Mouse (Mus musculus) heart, embryonic 11.5 days (tissue): ENCODE measurements at regions not wholly inside any gene's neighbourhood (a gene's known extent, or its start where the extent isn't known, plus 50 kb on each side); places are given as distances from the start of the nearest gene placed in this dataset.

ENCODE experiments used
- ATAC-seq: fragments of 200-750 bp; cut with Nextera tagmentation; replicated peaks from 2 replicates; pipeline ENCODE4 v1.8.0; 2017; ENCODE audit warnings: moderate library complexity; ENCODE audit not compliant: insufficient number of reproducible peaks, low FRiP score, low TSS enrichment
- H3K27ac ChIP-seq: fragments of 300-500 bp; sonication (generic); 2 replicates; pipeline ENCODE4 v1.5.1; 2014; ENCODE audit warnings: mild to moderate bottlenecking, low read depth, low read length
- H3K27me3 ChIP-seq: fragments of 300-500 bp; sonication (generic); 2 replicates; pipeline ENCODE4 v1.6.1; 2014; ENCODE audit warnings: mild to moderate bottlenecking, low read length, mixed read lengths; ENCODE audit not compliant: control insufficient read depth, insufficient read depth
- H3K36me3 ChIP-seq: fragments of 300-500 bp; sonication (generic); 2 replicates; pipeline ENCODE4 v1.6.1; 2014; ENCODE audit warnings: mild to moderate bottlenecking, low read length, moderate library complexity, mixed read lengths; ENCODE audit not compliant: control insufficient read depth, insufficient read depth
- H3K4me1 ChIP-seq: fragments of 300-500 bp; sonication (generic); 2 replicates; pipeline ENCODE4 v1.6.1; 2014; ENCODE audit warnings: low read length; ENCODE audit not compliant: control insufficient read depth, insufficient read depth
- H3K4me2 ChIP-seq: fragments of 300-500 bp; sonication (generic); 2 replicates; pipeline ENCODE4 v1.6.1; 2014; ENCODE audit warnings: mild to moderate bottlenecking, moderate library complexity
- H3K4me3 ChIP-seq: fragments of 300-500 bp; sonication (generic); 2 replicates; pipeline ENCODE4 v1.5.1; 2014; ENCODE audit warnings: low read depth, low read length
- H3K9ac ChIP-seq: fragments of 300-500 bp; sonication (generic); 2 replicates; pipeline ENCODE4 v1.6.1; 2014; ENCODE audit warnings: mild to moderate bottlenecking, low read depth, low read length, moderate library complexity
- H3K9me3 ChIP-seq: fragments of 300-500 bp; sonication (generic); replicated peaks from 2 replicates; pipeline ENCODE4 v1.6.1; 2016; ENCODE audit warnings: low read length; ENCODE audit not compliant: control insufficient read depth
- WGBS: fragments of 180-500 bp; shearing (Covaris S2); extraction: QIAGEN DNeasy Blood & Tissue Kit; methylation state at CpG from one replicate; pipeline ENCODE4 v1.1.7; 2014; ENCODE audit not compliant: insufficient replicate concordance; 5-methylcytosine and 5-hydroxymethylcytosine counted together

- no peaks in the 10 kb centered on the region for H3K9me3 ChIP-seq
- WGBS: 66% methylated on average over 4 of the region's 4 CpGs
- H3K36me3 ChIP-seq: no peaks in the 10 kb centered on the region
- peak overlapping the region; percentile 46 for H3K27ac ChIP-seq
- H3K4me2 ChIP-seq: no peak overlapping the region
- H3K4me1 ChIP-seq: peaks cover 10% of the 10 kb centered on the region
- no peak overlapping the region for H3K9ac ChIP-seq
- no peak overlapping the region for H3K4me3 ChIP-seq
- H3K27me3 ChIP-seq: no peaks in the 10 kb centered on the region
- no peak for ATAC-seq
Measured at GRCm38 (mm10) chr6:93218015-93218593, 274.8 kb upstream of the Adamts9 start.

- Histone ChIP-seq H3K36me3 (no peaks in the 10 kb centered on the region), H3K9me3 (no peaks in the 10 kb centered on the region), H3K4me2 (no peak overlapping the region), H3K4me3 (no peak overlapping the region), H3K27me3 (no peaks in the 10 kb centered on the region), H3K9ac (no peak overlapping the region), H3K4me1 (peaks cover 4% of the 10 kb centered on the region; the same call in 1 of the 2 replicates), H3K27ac (no peak overlapping the region)
- WGBS: 68% methylated on average over 1 of the region's 1 CpGs
- no peak for ATAC-seq
Measured at GRCm38 (mm10) chr6:93200886-93201285, 257.6 kb upstream of the Adamts9 start.

- Histone ChIP-seq H3K4me3 (no peak overlapping the region), H3K36me3 (no peaks in the 10 kb centered on the region), H3K27me3 (no peaks in the 10 kb centered on the region), H3K27ac (no peak overlapping the region), H3K4me2 (no peak overlapping the region), H3K9me3 (no peaks in the 10 kb centered on the region), H3K9ac (no peak overlapping the region), H3K4me1 (peaks cover 4% of the 10 kb centered on the region; the same call in 1 of the 2 replicates)
- ATAC-seq: no peak
- WGBS: 79% methylated on average over 6 of the region's 6 CpGs
Measured at GRCm38 (mm10) chr6:93194741-93195140, 251.4 kb upstream of the Adamts9 start.

GRCm38 (mm10) chr6:93192980-93193379, 249.7 kb upstream of the Adamts9 start:
- Histone ChIP-seq H3K9ac (no peak overlapping the region), H3K27ac (no peak overlapping the region), H3K9me3 (no peaks in the 10 kb centered on the region), H3K4me1 (no peaks in the 10 kb centered on the region), H3K27me3 (no peaks in the 10 kb centered on the region), H3K4me3 (no peak overlapping the region), H3K36me3 (no peaks in the 10 kb centered on the region), H3K4me2 (no peak overlapping the region)
- 67% methylated on average over 2 of the region's 2 CpGs for WGBS
- no peak for ATAC-seq

- WGBS: 89% methylated on average over 2 of the region's 2 CpGs
Measured at GRCm38 (mm10) chr6:93190986-93191385, 247.7 kb upstream of the Adamts9 start.

GRCm38 (mm10) chr6:93168526-93168925, 225.2 kb upstream of the Adamts9 start:
- H3K27me3 ChIP-seq: no peaks in the 10 kb centered on the region
- 80% methylated on average over 5 of the region's 5 CpGs for WGBS
- H3K4me3 ChIP-seq: no peak overlapping the region
- no peaks in the 10 kb centered on the region for H3K36me3 ChIP-seq
- H3K27ac ChIP-seq: no peak overlapping the region
- H3K9me3 ChIP-seq: no peaks in the 10 kb centered on the region
- H3K9ac ChIP-seq: no peak overlapping the region
- ATAC-seq: no peak
- no peak overlapping the region for H3K4me2 ChIP-seq
- H3K4me1 ChIP-seq: peaks cover 31% of the 10 kb centered on the region

More at GRCm38 (mm10) chr6:93190986-93191385, 247.7 kb upstream of the Adamts9 start:
- Histone ChIP-seq H3K9me3 (no peaks in the 10 kb centered on the region), H3K27me3 (no peaks in the 10 kb centered on the region), H3K27ac (no peak overlapping the region), H3K4me1 (no peaks in the 10 kb centered on the region), H3K9ac (no peak overlapping the region), H3K4me3 (no peak overlapping the region), H3K36me3 (no peaks in the 10 kb centered on the region), H3K4me2 (no peak overlapping the region)
- ATAC-seq: no peak

GRCm38 (mm10) chr6:93167281-93167680, 224.0 kb upstream of the Adamts9 start:
- Histone ChIP-seq H3K9ac (no peak overlapping the region), H3K4me2 (no peak overlapping the region), H3K27me3 (no peaks in the 10 kb centered on the region), H3K36me3 (no peaks in the 10 kb centered on the region), H3K4me3 (no peak overlapping the region), H3K27ac (no peak overlapping the region), H3K9me3 (no peaks in the 10 kb centered on the region), H3K4me1 (peaks cover 23% of the 10 kb centered on the region)
- no peak for ATAC-seq
- WGBS: 28% methylated on average over 7 of the region's 7 CpGs

GRCm38 (mm10) chr6:93165942-93166341, 222.7 kb upstream of the Adamts9 start:
- H3K4me1 ChIP-seq: peaks cover 13% of the 10 kb centered on the region; the same call in 1 of the 2 replicates
- H3K27ac ChIP-seq: 0 out of 2 replicates have a peak overlapping the region, but pooled peaks have one; percentile 35
- no peak overlapping the region for H3K4me3 ChIP-seq
- no peak overlapping the region for H3K9ac ChIP-seq
- WGBS: 15% methylated on average over 4 of the region's 4 CpGs
- no peaks in the 10 kb centered on the region for H3K27me3 ChIP-seq
- no peaks in the 10 kb centered on the region for H3K36me3 ChIP-seq
- ATAC-seq: no peak
- peak overlapping the region; percentile 31; the same call in 1 of the 2 replicates for H3K4me2 ChIP-seq
- no peaks in the 10 kb centered on the region for H3K9me3 ChIP-seq
